ENCODE assay signal across 8 mouse cellular contexts in genomic region chr2:126006088-126006487, GRCm38 (mm10). TPM values are rescaled to one million over a fixed set of nuclear protein-coding genes. Genes with fewer than 3 reads are reported as not detected.
DNase-seq lines count a peak whose midpoint lies in the region; ATAC-seq and TF ChIP-seq lines count a peak whose summit lies in the region.

No protein-coding gene starts in this region.

- intact Hi-C loops in left cerebral cortex, adult 2 months (cut with DNase I), result loop anchor here (1.0 to 5.0 kb wide), 4 partner anchors 28 to 516 kb away; partner anchors contain the start of gene Fgf7

- DNase-seq in CD4-positive, CD25-positive, alpha-beta regulatory T cell, adult 2 months (ENCODE audit: low read depth, low spot score), result peak; percentile 58
- peak; percentile 47 for DNase-seq in induced T-regulatory cell, adult 2 months (ENCODE audit: low read depth)
- DNase-seq in left cerebral cortex, adult 2 months (ENCODE audit: extremely low spot score in 1 of 2, low spot score in 2 of 2), result peak; percentile 46 to 58
- DNase-seq in right cerebral cortex, postnatal 25 days, result peak; percentile 48

- H3K27ac ChIP-seq in forebrain, embryonic 16.5 days (ENCODE audit: low read length), result no peak overlapping the region
- no peak overlapping the region for H3K27ac ChIP-seq in left cerebral cortex, adult 2 months

- no peak overlapping the region for H3K9ac ChIP-seq in forebrain, embryonic 16.5 days (replicated peaks; ENCODE audit: low read depth, low read length)

- no peaks in the 10 kb centered on the region for H3K27me3 ChIP-seq in forebrain, embryonic 16.5 days (replicated peaks; ENCODE audit: control insufficient read depth, insufficient read depth, low read length)

- H3K9me3 ChIP-seq in forebrain, embryonic 16.5 days (ENCODE audit: control insufficient read depth, low read length), result no peaks in the 10 kb centered on the region

- no peak overlapping the region for H3K4me2 ChIP-seq in forebrain, embryonic 16.5 days (ENCODE audit: low read length)

- ATAC-seq in CD4-positive, CD25-positive, alpha-beta regulatory T cell, adult 4 months, result no peak
- peak; percentile 20; the same call in 1 of the 2 replicates for ATAC-seq in cerebellum, adult (ENCODE audit: insufficient number of reproducible peaks, low FRiP score, low TSS enrichment)
- peak; percentile 75 for ATAC-seq in forebrain, embryonic 16.5 days
- ATAC-seq in megakaryocyte-erythroid progenitor cell, adult 5-6 weeks (replicated peaks; ENCODE audit: low FRiP score, low TSS enrichment, poor library complexity, severe bottlenecking), result peak; percentile 91

- WGBS in forebrain, embryonic 16.5 days, result 45% methylated on average over 3 of the region's 3 CpGs

- no peak overlapping the region for H3K4me3 ChIP-seq in forebrain, embryonic 16.5 days (replicated peaks; ENCODE audit: low read length)
- no peak overlapping the region for H3K4me3 ChIP-seq in left cerebral cortex, adult 2 months

- H3K4me1 ChIP-seq in forebrain, embryonic 16.5 days (replicated peaks; ENCODE audit: control insufficient read depth, insufficient read depth, low read length), result no peaks in the 10 kb centered on the region

- no peaks in the 10 kb centered on the region for H3K36me3 ChIP-seq in forebrain, embryonic 16.5 days (ENCODE audit: control insufficient read depth, insufficient read depth)

- peak; percentile 71 for TF ChIP-seq CTCF in left cerebral cortex, adult 2 months (IDR thresholded peaks at IDR 0.05)

RNA-seq across cellular contexts. Expression of gene Fgf7, which starts 28.4 kb away (rescaled TPM):
- polyA plus RNA-seq in CD4-positive, CD25-positive, alpha-beta regulatory T cell, adult 4 months (2017; shearing (Covaris generic)), result not detected
- polyA plus RNA-seq in forebrain, embryonic 16.5 days (2015; fragmentation: Nextera tagmentation; extraction: Ambion mirVana), result 0.65 and 0.77 TPM in 2 replicates
- under 1 TPM; 0.25 to 0.70 TPM for total RNA-seq in left cerebral cortex, adult 2 months (2021)
- not detected in 2 replicates for total RNA-seq in megakaryocyte-erythroid progenitor cell, adult 5-6 weeks (2014; fragmentation: Nextera tagmentation)
- total RNA-seq in megakaryocyte-erythroid progenitor cell, adult 5-6 weeks (2017), result not detected in 2 replicates
